Mouse (Mus musculus) thymus, adult 2 months (tissue): ENCODE measurements at regions not wholly inside any gene's neighbourhood (a gene's known extent, or its start where the extent isn't known, plus 50 kb on each side); places are given as distances from the start of the nearest gene placed in this dataset.

ENCODE experiments used
- CTCF ChIP-seq: fragments of 200-500 bp; IDR thresholded peaks from 2 replicates; pipeline ENCODE4 v1.5.1; 2012; ENCODE audit warnings: mild to moderate bottlenecking, control low read depth, low read length, moderate library complexity, borderline replicate concordance; ENCODE audit not compliant: control insufficient read depth, poor library complexity, insufficient read depth; ENCODE audit errors: extremely low read depth
- POLR2A ChIP-seq: fragments of 200-500 bp; IDR thresholded peaks from 2 replicates; pipeline ENCODE4 v1.6.1; 2012; ENCODE audit warnings: mild to moderate bottlenecking, low read length, control low read depth, moderate library complexity; ENCODE audit not compliant: control insufficient read depth, poor library complexity, insufficient read depth; ENCODE audit errors: extremely low read depth

DNA sequence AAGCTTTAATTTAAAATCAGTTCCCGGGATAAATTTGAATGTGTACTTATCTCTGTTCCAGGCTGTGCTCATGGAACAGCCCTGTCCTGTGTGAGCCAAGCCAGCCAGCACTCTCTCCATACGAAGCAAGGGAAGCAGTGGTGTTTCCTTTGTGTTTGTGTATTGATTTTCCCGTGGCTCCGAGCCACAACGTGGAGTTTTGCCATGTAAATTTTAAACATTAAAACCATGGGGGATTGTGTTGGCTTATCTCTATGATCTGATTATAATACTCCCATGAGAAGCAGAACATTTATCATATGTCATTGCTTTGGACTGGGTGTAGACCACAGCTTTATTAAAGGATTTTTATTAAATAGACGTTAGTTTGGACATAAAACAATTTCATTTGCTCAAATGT is 106.1 kb upstream of the Npvf start:
- TF ChIP-seq CTCF (no peak), POLR2A (no peak)
